Mouse (Mus musculus) neutrophil, adult 5-6 weeks (primary cell): ENCODE measurements at regions not wholly inside any gene's neighbourhood (a gene's known extent, or its start where the extent isn't known, plus 50 kb on each side); places are given as distances from the start of the nearest gene placed in this dataset.

Experiments used
- ATAC-seq: fragments of 151-379, 151-347 bp; 2 replicates; pipeline ENCODE4 v1.8.0; 2017; ENCODE audit warnings: mild to moderate bottlenecking, moderate TSS enrichment; ENCODE audit not compliant: insufficient number of reproducible peaks, poor library complexity, low FRiP score, severe bottlenecking; ENCODE audit errors: extremely low read depth

DNA sequence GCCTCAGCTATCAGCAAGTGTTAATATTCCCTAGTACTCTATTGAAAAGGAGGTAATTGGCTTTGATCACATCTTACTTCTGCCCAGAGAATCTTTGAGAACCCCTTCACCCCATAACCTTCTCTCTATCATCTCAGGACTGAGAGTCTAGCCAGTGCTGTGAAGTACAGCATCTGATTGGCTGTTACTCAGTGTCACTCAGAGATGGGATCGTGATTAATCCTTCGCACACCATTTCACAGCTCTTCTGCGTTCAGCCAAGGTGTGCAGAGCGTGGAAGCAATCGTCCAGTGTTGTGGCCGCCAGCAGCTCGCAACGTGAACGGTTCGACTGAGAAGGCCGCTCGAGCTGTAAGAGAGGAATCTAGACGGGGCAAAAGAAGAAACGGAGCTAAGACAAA is 87.9 kb upstream of the Ubl3 start:
- no peak for ATAC-seq

DNA sequence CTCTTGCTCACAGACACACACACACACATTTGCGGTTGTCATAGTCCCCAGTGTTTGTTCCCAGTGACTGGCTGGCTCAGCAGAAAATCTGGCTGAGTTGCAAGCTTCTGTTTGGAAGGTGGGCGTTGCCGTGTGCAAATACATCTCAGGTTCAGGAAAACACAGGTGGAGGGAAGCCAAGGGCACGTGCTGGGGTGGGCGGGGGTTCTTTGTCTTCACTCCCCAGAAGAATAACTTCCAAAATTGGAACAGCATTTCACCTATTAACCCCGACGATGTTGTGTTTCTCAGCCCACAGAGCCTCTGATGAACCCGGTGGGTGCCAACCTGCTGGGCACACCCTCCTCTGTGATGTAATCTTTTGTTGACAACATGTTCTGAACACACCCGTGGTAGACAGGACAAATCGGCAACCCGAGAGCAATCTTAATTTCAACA is 82.3 kb upstream of the Ubl3 start:
- ATAC-seq, result no peak

DNA sequence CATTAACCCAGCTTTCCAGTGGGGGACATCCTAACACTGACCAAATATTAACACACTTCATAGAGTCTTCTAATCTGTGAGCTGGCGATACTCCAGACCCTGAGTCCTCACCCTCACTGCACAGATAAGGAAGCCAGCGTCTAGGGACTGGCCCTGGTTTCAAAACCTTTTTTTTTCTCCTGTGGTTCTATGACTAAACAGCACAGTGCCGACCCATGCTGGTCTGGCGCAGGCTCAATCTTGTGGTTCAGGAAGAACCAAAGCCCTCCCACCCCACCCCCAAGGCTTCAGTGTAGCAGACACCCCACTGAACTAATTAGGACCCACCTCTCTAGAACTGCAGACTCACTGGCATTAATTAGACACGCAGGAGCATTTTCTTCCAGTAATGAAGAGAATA is 81.4 kb upstream of the Ubl3 start:
- ATAC-seq, result peak; percentile 28; the same call in 1 of the 2 replicates

DNA sequence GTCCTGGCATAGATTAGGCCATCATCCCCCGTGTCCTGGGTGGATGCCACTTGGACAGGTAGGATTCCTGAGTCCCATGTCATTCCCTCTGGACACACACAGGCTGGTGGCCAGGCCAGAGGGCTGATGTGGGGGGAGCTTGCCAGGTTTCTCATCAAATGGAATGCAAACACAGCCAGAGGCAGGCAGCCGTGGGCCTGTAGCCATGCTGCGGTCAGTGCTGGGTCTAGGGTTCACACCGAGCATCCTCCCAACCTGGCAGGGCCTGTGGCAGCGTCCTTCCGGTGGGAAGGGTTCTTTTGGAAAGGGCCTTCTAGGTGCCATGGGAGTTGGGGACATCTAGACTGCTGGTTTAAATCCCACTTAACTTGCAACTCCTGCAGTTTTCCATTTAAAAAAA is 80.7 kb upstream of the Ubl3 start:
- no peak for ATAC-seq

DNA sequence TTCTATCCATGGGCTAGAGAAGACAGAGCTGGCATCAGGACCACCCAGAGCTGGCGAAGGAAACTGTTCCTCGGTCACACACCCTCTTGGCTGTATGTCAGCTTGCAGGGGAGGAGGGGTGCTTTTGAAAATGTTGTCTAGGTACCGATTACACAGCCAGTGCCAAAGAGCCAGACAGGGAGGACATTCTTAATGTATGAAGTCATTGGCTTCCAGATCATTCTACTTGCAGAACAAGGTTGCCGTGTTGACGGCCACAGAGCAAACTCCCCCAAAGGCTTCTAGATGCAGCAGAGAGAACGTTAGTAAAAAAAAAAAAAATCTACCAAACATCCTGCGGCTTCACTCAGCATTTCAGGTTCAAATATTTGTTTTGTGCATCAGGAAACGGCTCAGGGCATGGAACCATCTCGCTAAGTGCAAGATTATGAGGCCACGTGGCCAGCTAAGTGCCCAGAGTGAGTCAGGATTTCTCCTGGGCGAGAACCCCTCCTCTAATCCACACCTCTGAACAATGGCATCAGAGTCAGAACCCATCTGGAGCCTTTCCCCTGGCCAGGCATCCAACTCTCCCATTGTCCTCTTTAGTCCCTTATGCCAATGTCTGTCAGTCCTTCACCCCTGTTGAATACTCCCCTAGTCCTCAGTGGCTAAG is 80.1 kb upstream of the Ubl3 start:
- no peak for ATAC-seq

DNA sequence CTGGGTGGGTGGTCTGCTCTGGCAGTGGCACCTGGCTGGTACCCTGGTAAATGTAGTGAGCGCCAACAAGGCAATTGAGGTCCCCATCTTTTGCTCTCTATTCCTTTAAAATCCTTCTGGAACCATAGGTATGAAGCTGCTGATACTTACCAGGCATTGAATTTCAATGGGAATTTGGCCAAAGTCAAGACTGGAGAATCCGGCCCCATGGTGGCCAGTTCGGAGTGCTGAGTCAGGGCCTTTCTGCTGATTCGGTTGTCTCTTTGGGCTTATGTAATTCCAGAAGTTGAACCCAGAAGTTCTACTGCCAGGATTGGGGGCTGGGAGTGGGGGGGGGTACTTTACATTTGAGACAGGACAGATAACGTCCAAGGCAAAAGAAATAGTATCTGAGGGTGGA is 79.0 kb upstream of the Ubl3 start:
- ATAC-seq, result no peak

GRCm38 (mm10) chr5:148626014-148626413 is 73.4 kb upstream of the Ubl3 start:
- ATAC-seq, result no peak

GRCm38 (mm10) chr5:148624649-148625405 is 72.2 kb upstream of the Ubl3 start:
- ATAC-seq, result peak; percentile 83

GRCm38 (mm10) chr5:148620895-148621786 is 68.6 kb upstream of the Ubl3 start:
- ATAC-seq, result no peak

DNA sequence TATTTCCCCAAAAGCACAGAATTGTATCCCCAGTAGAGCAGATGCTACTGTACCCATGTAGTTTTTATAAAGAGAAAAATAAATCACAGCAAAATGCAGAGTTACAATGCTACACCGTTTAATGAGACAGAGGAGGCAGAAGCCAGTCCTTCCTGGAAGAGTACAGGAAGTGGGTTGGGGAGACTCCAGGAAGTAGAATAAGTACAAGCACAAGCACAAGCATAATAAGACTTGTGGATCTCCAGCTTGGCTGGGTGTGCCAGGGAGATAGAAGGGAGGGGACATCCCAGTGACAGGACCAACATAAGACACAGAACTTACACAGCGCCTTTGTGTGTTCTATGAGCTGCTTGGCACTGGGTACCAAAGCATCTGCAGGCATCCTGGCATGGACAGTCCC is 67.3 kb upstream of the Ubl3 start:
- no peak for ATAC-seq

DNA sequence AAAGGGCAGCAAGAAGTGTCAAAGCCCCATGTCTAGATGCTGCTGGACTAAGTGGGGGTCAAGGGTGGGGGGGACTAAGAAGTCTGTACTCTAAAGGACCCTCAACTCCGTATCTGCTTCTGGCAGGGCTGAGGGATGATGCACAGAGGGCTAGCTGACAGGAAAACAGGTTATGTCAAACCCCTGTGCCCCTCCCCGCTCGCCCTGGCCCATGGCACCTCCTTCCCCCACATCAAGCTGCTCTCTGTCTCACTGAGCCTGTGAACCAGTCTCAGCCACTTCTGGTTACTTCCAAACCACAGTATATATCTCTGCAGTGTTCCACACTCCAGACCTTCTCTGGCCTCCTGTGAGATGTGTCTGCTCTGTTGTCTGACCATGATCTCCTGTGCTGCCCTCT is 63.8 kb upstream of the Ubl3 start:
- no peak for ATAC-seq

DNA sequence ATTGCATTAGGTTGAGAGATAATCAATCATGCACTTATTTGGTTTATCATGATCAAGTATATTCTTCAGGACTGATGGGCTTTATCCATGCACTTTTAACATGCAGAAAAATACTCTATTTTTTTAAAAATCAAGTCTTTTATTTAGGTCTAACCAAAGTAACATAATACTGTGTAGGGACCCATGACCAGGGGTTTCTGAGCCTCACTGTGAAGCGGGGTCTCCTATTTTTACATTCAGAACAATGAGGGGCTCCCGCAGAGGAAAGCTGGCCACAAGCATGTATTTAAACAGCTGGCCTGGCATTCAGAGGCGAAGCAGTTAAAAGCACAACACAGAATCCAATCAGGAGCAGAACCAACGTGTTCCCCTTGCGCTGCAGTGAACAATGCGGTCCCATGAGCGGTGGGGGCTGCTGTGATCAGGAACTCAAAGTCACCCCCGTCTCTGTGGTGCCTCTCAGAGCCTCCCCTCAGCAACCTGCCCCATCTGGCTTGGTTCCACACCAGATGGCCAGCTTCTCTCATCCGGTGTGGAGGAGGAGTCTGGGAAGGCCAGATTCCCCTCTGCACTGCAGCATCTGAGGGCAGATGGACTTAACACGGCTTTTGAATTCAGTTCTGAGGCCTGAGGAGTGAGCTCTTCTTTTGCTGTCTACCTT is 63.2 kb upstream of the Ubl3 start:
- no peak for ATAC-seq

- no peak for ATAC-seq
Measured at GRCm38 (mm10) chr5:148615117-148615516, 62.5 kb upstream of the Ubl3 start.

DNA sequence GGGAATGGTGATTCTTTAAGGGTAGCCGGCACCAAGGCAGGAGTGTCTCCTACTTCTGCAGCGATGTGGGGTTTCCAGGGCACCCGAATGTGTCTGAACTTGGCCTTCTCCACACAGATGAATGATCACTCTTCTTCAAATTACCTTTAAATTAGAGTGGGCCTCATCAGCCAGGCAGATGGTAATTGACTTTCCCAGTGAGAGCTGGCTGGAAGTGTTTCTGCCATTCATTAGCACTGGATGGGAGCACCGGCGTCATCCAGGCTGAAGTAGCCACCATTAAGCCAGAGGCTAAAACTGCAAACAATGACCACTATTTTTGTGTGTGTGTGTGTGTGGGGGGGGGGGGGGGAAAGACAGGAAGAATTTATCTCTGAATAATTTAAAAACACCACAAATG is 58.7 kb upstream of the Ubl3 start:
- ATAC-seq, result no peak

GRCm38 (mm10) chr5:148609506-148609880 is 56.9 kb upstream of the Ubl3 start:
- no peak for ATAC-seq

DNA sequence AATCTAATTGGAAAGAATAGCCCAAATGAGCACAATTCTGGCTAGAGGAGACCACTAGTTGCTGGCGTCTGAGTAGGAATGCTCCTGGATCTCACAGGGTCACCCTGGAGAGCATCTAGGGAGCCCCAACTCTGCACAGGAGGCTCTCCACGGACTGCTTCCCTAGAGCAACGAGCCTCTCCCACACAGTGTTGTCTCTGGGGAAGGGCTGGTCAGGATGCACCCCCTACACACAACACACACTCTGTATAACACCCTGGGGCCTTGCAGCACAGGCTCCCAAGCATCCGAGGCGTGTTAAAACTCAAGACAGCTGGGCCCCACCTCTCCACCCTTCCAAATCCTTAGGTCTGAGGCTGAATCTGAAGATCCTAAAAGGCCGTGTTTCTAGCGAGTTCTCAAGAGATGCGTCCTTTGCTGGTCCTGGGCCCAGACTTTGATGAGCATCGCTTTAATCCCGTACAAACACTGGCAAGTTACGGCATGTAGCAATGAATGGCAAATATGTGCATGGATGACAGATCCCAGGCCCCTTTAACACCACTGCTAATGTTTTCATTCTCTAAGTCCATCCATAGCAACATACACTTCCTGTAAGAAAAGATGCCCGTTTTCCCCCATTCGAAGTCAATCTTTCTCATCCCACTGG is 56.4 kb upstream of the Ubl3 start:
- no peak for ATAC-seq

DNA sequence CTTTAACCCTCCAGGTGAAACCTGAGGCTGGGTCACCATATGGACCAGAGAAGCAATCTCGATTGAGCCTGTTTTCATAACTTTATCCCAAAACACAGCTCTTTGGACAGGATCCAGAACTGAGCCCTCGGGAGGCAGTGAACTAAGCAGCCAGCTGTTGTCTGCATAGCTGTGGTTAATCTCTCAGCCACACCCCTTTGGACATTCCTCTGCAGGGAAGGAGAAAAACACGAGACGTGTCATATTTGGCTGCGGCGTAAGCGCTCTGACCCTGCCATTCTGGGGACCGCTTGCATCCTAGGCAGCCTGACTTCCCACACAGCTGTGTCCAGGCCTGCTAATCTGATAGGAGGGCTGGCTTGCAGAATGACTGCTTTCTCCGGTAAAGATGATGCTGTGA is 55.6 kb upstream of the Ubl3 start:
- no peak for ATAC-seq

DNA sequence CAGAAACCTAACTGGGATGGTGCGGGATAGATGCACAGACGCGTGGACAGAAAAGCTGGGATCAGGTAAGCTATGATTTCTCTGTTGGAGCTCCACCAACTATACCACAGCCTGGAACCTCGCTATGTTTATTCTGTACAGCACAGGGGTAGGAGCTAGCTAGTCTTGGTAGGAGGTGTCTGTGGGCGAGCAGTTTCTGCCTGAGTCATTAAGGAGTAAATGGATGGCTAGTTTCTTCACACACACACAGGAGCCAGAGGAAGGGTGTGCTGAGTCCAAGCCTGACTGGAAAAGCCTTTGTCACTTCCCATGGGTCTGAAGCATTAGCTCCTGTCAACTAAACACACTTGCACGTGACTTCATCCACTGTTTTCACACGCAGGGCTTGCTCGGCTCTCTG is 53.1 kb upstream of the Ubl3 start:
- ATAC-seq, result no peak
